Mouse (Mus musculus): ENCODE results near the gene Zfp273. TPM values are rescaled to one million over a fixed set of nuclear protein-coding genes. Genes with fewer than 3 reads are reported as not detected.
"Not testable (repeated sequence)": the region's sequence is repeated elsewhere in the genome, so short reads cannot be mapped to it uniquely, and the experiment has no call there.

The Zfp273 gene
- polyA plus RNA-seq, 1 experiment, result 6.0 TPM

DNA sequence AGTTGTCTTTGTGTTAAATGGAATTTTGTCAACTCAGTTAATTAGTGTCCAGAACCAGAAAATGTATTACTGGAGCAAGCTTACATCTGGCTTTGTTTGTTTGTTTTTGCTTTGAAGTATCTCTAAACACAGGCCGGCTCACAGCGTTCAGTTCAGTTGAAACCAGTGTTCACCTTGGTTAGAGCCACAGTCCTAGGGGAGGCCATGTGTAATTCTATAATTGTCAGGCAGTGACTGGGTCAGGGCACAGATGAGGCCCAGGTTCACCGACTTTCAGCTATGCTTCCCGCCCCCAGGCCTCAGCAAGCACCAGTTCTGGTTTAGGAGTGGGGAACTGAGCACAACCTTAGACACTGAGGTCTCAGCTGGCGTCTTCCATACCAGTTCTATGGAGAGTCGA lies 39.6 kb downstream of the Zfp273 start:
- WGBS, result 79% methylated on average over 6 of the region's 6 CpGs
- Histone ChIP-seq H3K4me1 (ENCODE audit: control insufficient read depth, insufficient read depth, low read length) (no peaks in the 10 kb centered on the region), H3K27ac (ENCODE audit: insufficient read depth, low read length) (no peak overlapping the region), H3K27me3 (ENCODE audit: control insufficient read depth, insufficient read depth, low read length) (no peaks in the 10 kb centered on the region), H3K4me3 (replicated peaks; ENCODE audit: insufficient read depth, low read depth, low read length) (no peak overlapping the region)
- no peak for DNase-seq
- TF ChIP-seq CTCF (IDR thresholded peaks at IDR 0.05; ENCODE audit: borderline replicate concordance, insufficient read depth, low read depth, low read length), result no peak

DNA sequence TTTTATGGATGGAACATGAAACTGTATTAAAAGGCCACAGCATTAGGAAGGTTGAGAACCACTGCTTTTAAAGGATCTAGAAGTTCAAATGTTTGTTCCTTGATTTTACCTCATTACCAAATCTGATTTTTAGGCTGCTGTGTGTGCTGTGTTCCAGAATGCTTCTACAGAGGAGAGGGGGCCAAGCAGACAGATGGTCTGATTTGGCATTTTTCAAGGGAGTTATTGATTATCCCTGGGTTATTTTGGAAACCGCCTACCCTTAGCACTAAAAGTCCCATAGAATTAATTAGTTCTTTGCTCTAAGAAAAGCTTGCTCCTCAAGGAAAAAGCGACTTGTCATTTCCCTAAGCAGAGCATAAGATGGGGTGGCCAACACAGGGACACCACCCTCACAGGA lies 40.4 kb downstream of the Zfp273 start:
- no peak for DNase-seq
- TF ChIP-seq CTCF (IDR thresholded peaks at IDR 0.05; ENCODE audit: borderline replicate concordance, insufficient read depth, low read depth, low read length) (no peak), POLR2A (IDR thresholded peaks at IDR 0.05; ENCODE audit: borderline replicate concordance, insufficient read depth, low read length) (no peak)
- H3K4me3 ChIP-seq (replicated peaks; ENCODE audit: insufficient read depth, low read depth, low read length), result no peak overlapping the region
- no peaks in the 10 kb centered on the region for H3K27me3 ChIP-seq (ENCODE audit: control insufficient read depth, insufficient read depth, low read length)
- no peak overlapping the region for H3K27ac ChIP-seq (ENCODE audit: insufficient read depth, low read length)
- H3K4me1 ChIP-seq (ENCODE audit: control insufficient read depth, insufficient read depth, low read length), result no peaks in the 10 kb centered on the region
- WGBS, result 80% methylated on average over 2 of the region's 2 CpGs

DNA sequence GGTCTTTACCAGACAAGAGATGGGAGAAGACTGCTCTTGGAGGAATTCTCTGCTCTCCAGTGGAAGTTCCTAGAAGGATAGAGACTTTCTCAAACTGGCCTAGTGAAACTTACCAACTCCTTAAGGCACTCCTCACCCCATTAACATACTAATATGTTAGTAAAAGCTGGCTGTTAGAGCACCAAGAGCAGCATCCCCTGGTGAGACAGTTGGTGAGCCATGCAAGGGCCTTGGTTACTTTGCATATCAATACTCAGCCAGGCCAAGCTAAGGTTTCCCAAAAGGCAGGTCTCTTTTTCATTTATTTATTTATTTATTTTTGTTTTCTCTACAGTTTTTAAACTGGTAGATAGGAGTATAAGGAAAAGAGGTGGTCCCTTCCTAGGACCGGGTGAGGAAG lies 43.8 kb downstream of the Zfp273 start:
- 26% methylated on average over 1 of the region's 1 CpGs for WGBS
- DNase-seq, result no peak
- Histone ChIP-seq H3K4me1 (ENCODE audit: control insufficient read depth, insufficient read depth, low read length) (no peaks in the 10 kb centered on the region), H3K27ac (ENCODE audit: insufficient read depth, low read length) (no peak overlapping the region), H3K4me3 (replicated peaks; ENCODE audit: insufficient read depth, low read depth, low read length) (no peak overlapping the region), H3K27me3 (ENCODE audit: control insufficient read depth, insufficient read depth, low read length) (no peaks in the 10 kb centered on the region)
- no peak for TF ChIP-seq POLR2A (IDR thresholded peaks at IDR 0.05; ENCODE audit: borderline replicate concordance, insufficient read depth, low read length)
- no peak for TF ChIP-seq CTCF (IDR thresholded peaks at IDR 0.05; ENCODE audit: borderline replicate concordance, insufficient read depth, low read depth, low read length)

DNA sequence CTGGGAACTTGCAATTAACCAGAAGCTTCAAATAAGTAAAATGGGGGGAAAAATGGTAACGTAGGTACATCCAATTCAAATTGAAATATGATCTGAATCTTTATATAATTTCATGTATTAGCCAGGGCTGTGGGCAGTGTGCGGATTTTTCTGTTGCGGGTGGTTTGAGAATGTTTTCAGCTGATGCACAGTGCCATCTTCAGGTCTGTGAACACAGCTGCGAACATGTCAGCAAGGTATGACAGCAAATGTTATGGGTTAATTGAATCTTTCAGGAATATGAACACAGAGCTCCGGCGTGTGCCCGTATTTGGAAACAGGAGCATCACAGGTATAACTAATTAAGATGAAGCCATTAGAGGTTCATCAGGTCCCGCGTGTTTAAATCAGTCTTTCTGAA lies 49.0 kb downstream of the Zfp273 start:
- Histone ChIP-seq H3K27ac (ENCODE audit: insufficient read depth, low read length) (no peak overlapping the region), H3K27me3 (ENCODE audit: control insufficient read depth, insufficient read depth, low read length) (no peaks in the 10 kb centered on the region), H3K4me1 (ENCODE audit: control insufficient read depth, insufficient read depth, low read length) (no peaks in the 10 kb centered on the region), H3K4me3 (replicated peaks; ENCODE audit: insufficient read depth, low read depth, low read length) (no peak overlapping the region)
- WGBS, result 78% methylated on average over 9 of the region's 9 CpGs
- TF ChIP-seq POLR2A (IDR thresholded peaks at IDR 0.05; ENCODE audit: borderline replicate concordance, insufficient read depth, low read length) (no peak), CTCF (IDR thresholded peaks at IDR 0.05; ENCODE audit: borderline replicate concordance, insufficient read depth, low read depth, low read length) (no peak)
- no peak for DNase-seq

DNA sequence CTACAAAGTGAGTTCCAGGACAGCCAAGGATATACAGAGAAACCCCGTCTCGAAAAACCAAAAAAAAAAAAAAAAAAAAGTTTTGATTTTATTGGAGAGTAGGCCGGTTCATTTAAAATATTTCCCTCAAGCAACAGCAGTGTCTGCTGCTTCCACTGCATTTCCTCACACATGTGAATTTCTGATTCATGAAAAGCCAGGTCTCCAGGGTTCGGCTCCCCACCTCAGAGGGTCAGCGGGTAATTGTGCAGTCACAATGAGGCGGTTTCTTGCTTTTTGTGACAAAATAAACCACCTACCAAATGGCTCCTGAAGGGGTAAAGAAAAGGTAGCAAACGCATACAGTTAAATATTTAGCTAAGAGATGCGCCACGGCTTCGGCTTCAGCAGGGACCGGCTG lies 49.5 kb downstream of the Zfp273 start, which contains the start of gene BC048507:
Gene BC048507 (plus strand): TSS at position 301 of the 400 bp plus-strand sequence.
- no peak within 1 kb of the TSS for H3K27ac ChIP-seq (ENCODE audit: insufficient read depth, low read length)
- 83% methylated on average over 11 of the region's 11 CpGs for WGBS

DNA sequence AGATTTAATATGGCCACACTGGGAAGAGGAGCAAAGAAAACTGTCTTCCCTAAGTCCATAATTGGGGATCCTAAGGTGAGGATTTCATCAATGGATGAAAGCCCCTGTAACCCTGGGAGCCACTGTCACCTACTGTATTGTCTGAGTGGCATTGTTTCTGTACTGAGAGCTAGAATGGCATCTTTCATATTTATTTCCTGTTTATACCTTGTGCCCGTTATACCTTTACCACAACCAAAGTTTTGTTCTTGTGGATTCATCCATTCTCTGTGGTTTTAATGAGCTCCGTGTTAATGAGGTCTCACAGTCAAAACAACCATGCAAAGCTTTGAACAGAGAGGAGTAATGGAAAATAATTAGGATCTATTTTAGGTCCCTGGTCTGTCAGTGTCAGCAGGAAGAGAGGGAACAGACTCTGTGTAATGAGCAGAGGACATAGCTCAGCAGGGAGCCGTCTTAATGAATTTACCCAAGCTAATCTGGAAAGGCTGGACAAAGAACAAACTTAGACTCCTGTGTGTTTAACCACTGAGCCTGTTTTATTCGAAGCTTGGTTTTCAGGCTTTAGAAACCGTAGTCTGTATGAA lies 51.3 kb downstream of the Zfp273 start:
- TF ChIP-seq POLR2A (IDR thresholded peaks at IDR 0.05; ENCODE audit: borderline replicate concordance, insufficient read depth, low read length) (no peak), CTCF (IDR thresholded peaks at IDR 0.05; ENCODE audit: borderline replicate concordance, insufficient read depth, low read depth, low read length) (no peak)
- WGBS, result 34% methylated on average over 5 of the region's 5 CpGs
- no peaks in the 10 kb centered on the region for H3K27me3 ChIP-seq (ENCODE audit: control insufficient read depth, insufficient read depth, low read length)
- no peaks in the 10 kb centered on the region for H3K4me1 ChIP-seq (ENCODE audit: control insufficient read depth, insufficient read depth, low read length)
- H3K4me3 ChIP-seq (replicated peaks; ENCODE audit: insufficient read depth, low read depth, low read length), result no peak overlapping the region
- DNase-seq, result no peak
- no peak overlapping the region for H3K27ac ChIP-seq (ENCODE audit: insufficient read depth, low read length)

More for the DNA sequence above, 49.5 kb downstream of the Zfp273 start, which contains the start of gene BC048507:
- no peaks in the 10 kb centered on the region for H3K27me3 ChIP-seq (ENCODE audit: control insufficient read depth, insufficient read depth, low read length)
- TF ChIP-seq CTCF (IDR thresholded peaks at IDR 0.05; ENCODE audit: borderline replicate concordance, insufficient read depth, low read depth, low read length) (no peak), POLR2A (IDR thresholded peaks at IDR 0.05; ENCODE audit: borderline replicate concordance, insufficient read depth, low read length) (no peak)
- H3K4me1 ChIP-seq (ENCODE audit: control insufficient read depth, insufficient read depth, low read length), result no peaks in the 10 kb centered on the region
- no peak for DNase-seq
- H3K4me3 ChIP-seq (replicated peaks; ENCODE audit: insufficient read depth, low read depth, low read length), result no peak within 1 kb of the TSS

DNA sequence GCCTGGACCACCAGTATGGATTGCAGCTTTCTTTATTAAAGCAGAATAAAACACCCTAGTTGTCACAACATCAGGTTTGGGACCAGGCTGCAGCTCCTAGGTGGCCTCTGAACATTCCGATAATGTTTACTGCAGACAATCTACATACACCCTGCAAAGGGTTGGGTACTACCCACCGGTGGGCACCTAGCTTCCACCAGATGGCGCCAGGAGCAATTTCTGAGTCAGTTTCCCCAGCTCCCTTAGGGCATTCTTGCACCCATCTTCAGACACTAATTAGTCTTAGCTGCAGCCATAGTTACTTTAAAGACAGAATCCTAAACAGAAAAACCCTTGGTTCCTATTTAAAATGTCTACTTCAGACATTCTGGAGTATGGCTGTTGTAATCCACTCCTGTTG lies 54.4 kb downstream of the Zfp273 start:
- H3K27me3 ChIP-seq (ENCODE audit: control insufficient read depth, insufficient read depth, low read length), result no peaks in the 10 kb centered on the region
- H3K4me3 ChIP-seq (replicated peaks; ENCODE audit: insufficient read depth, low read depth, low read length), result no peak overlapping the region
- WGBS, result 31% methylated on average over 3 of the region's 3 CpGs
- no peaks in the 10 kb centered on the region for H3K4me1 ChIP-seq (ENCODE audit: control insufficient read depth, insufficient read depth, low read length)
- no peak overlapping the region for H3K27ac ChIP-seq (ENCODE audit: insufficient read depth, low read length)
- TF ChIP-seq CTCF (IDR thresholded peaks at IDR 0.05; ENCODE audit: borderline replicate concordance, insufficient read depth, low read depth, low read length) (no peak), POLR2A (IDR thresholded peaks at IDR 0.05; ENCODE audit: borderline replicate concordance, insufficient read depth, low read length) (no peak)
- DNase-seq, result no peak

DNA sequence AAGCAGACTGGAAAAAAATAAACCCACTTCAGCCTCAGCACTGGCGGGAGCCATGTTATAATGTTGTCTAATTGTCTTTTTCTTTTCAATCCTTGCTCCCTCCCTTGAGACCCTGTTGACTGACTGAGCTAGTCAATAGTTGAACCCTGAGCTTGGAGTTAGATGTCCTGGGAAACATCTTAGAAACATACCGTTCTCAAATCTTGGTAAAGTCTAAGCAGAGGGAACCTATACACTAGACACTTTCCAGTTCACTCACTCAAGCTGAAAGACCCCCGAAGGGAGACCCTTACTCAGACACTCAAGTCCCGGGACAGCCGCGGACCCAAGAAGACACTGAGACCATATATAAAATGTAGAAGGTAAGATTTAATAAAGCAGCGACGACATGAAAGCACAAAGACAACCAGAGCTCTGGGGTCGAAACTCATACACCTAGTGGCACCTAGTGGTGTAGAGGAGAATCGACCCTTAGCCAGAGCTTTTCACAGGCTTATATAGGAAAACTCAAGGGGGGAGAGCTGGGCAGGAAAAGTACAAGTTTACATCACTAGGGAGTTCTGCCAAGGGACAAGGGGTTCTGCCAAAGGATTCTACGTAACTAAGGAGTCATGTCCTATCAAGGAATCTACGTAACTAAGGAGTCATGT lies 62.6 kb downstream of the Zfp273 start:
- not testable (repeated sequence) for DNase-seq; H3K27ac ChIP-seq (ENCODE audit: insufficient read depth, low read length); H3K4me1 ChIP-seq (ENCODE audit: control insufficient read depth, insufficient read depth, low read length); H3K4me3 ChIP-seq (replicated peaks; ENCODE audit: insufficient read depth, low read depth, low read length); H3K27me3 ChIP-seq (ENCODE audit: control insufficient read depth, insufficient read depth, low read length)
- WGBS, result 36% methylated on average over 7 of the region's 12 CpGs

Other genes starting within 250 kb of the Zfp273 start
- 3.8 TPM in 2 replicates for gene Zfp729b, start 204.0 kb upstream of the Zfp273 start, polyA plus RNA-seq (2012; rRNA removed)
- gene Gm49345, start 176.0 kb upstream of the Zfp273 start, polyA plus RNA-seq (2012; rRNA removed), result not detected in 2 replicates
- 4.2 and 5.1 TPM in 2 replicates for gene Zfp729a, start 175.9 kb upstream of the Zfp273 start, polyA plus RNA-seq (2012; rRNA removed)
- gene Zfp738, start 126.7 kb upstream of the Zfp273 start, polyA plus RNA-seq (2012; rRNA removed), result 11.5 and 13.5 TPM in 2 replicates
- 4.4 and 4.9 TPM in 2 replicates for gene Zfp65, start 84.6 kb upstream of the Zfp273 start, polyA plus RNA-seq (2012; rRNA removed)
- gene Zfp85, start 58.5 kb upstream of the Zfp273 start, polyA plus RNA-seq (2012; rRNA removed), result 4.0 and 5.0 TPM in 2 replicates
- 2.8 and 3.3 TPM in 2 replicates for gene Zfp493, start 34.0 kb upstream of the Zfp273 start, polyA plus RNA-seq (2012; rRNA removed)
- 10.4 and 12.3 TPM in 2 replicates for gene Gm10037, start 17.4 kb downstream of the Zfp273 start, polyA plus RNA-seq (2012; rRNA removed)
- not detected in 2 replicates for gene BC048507, start 49.6 kb downstream of the Zfp273 start, polyA plus RNA-seq (2012; rRNA removed)